Mouse (Mus musculus) forebrain, embryonic 16.5 days (tissue): ENCODE measurements around the gene Wasf2. TPM values are rescaled to one million over a fixed set of nuclear protein-coding genes. Genes with fewer than 3 reads are reported as not detected.

Experiments
- ATAC-seq: fragments of 200-750 bp; cut with Nextera tagmentation; 2 replicates; pipeline ENCODE4 v1.8.0; 2017; ENCODE audit warnings: mild to moderate bottlenecking, moderate library complexity
- H3K27ac ChIP-seq: fragments of 300-500 bp; sonication (generic); 2 replicates; pipeline ENCODE4 v1.5.1; 2014; ENCODE audit warnings: low read length, control low read depth
- H3K27me3 ChIP-seq: fragments of 300-500 bp; sonication (generic); replicated peaks from 2 replicates; pipeline ENCODE4 v1.6.1; 2014; ENCODE audit warnings: low read length; ENCODE audit not compliant: control insufficient read depth, insufficient read depth
- H3K36me3 ChIP-seq: fragments of 300-500 bp; sonication (generic); 2 replicates; pipeline ENCODE4 v1.6.1; 2014; ENCODE audit not compliant: control insufficient read depth, insufficient read depth
- H3K4me1 ChIP-seq: fragments of 300-500 bp; sonication (generic); replicated peaks from 2 replicates; pipeline ENCODE4 v1.6.1; 2014; ENCODE audit warnings: low read length; ENCODE audit not compliant: control insufficient read depth, insufficient read depth
- H3K4me2 ChIP-seq: fragments of 300-500 bp; sonication (generic); 2 replicates; pipeline ENCODE4 v1.6.1; 2014; ENCODE audit warnings: mild to moderate bottlenecking, low read length, control low read depth
- H3K4me3 ChIP-seq: fragments of 300-500 bp; sonication (generic); replicated peaks from 2 replicates; pipeline ENCODE4 v1.5.1; 2014; ENCODE audit warnings: mild to moderate bottlenecking, low read length, control low read depth
- H3K9ac ChIP-seq: fragments of 300-500 bp; sonication (generic); replicated peaks from 2 replicates; pipeline ENCODE4 v1.6.1; 2014; ENCODE audit warnings: low read depth, low read length, control low read depth
- H3K9me3 ChIP-seq: fragments of 300-500 bp; sonication (generic); 2 replicates; pipeline ENCODE4 v1.6.1; 2016; ENCODE audit warnings: low read length; ENCODE audit not compliant: control insufficient read depth
- WGBS: fragments of 180-500 bp; shearing (Covaris S2); extraction: QIAGEN DNeasy Blood & Tissue Kit; methylation state at CpG from one replicate; pipeline ENCODE4 v1.1.7; 2014; 5-methylcytosine and 5-hydroxymethylcytosine counted together
- polyA plus RNA-seq: library from polyadenylated mRNA; unstranded; fragments of >200 nt; fragmentation: Nextera tagmentation; extraction: Ambion mirVana; gene quantifications from 2 replicates; pipeline ENCODE4 v1.2.1, GENCODE M21; 2015

The Wasf2 gene
- polyA plus RNA-seq, 1 experiment from 2014 or later: 27.0 TPM

- Histone ChIP-seq H3K4me2 (no peak overlapping the region), H3K27ac (no peak overlapping the region), H3K36me3 (no peaks in the 10 kb centered on the region), H3K27me3 (no peaks in the 10 kb centered on the region), H3K9ac (no peak overlapping the region), H3K9me3 (peaks cover 4% of the 10 kb centered on the region), H3K4me3 (no peak overlapping the region), H3K4me1 (peaks cover 17% of the 10 kb centered on the region)
- WGBS: 90% methylated on average over 6 of the region's 6 CpGs
- ATAC-seq: no peak
Measured at GRCm38 (mm10) chr4:133119579-133119978, 10.7 kb upstream of the Wasf2 start.

GRCm38 (mm10) chr4:133120833-133121321 is 9.4 kb upstream of the Wasf2 start:
- Histone ChIP-seq H3K36me3 (no peaks in the 10 kb centered on the region), H3K4me3 (no peak overlapping the region), H3K9me3 (peaks cover 4% of the 10 kb centered on the region), H3K4me1 (peaks cover 17% of the 10 kb centered on the region), H3K4me2 (no peak overlapping the region), H3K27ac (peak overlapping the region; percentile 47), H3K9ac (no peak overlapping the region), H3K27me3 (no peaks in the 10 kb centered on the region)
- WGBS: 10% methylated on average over 9 of the region's 11 CpGs
- peak; percentile 51; the same call in 1 of the 2 replicates for ATAC-seq

- H3K27ac ChIP-seq: no peak overlapping the region
- 33% methylated on average over 1 of the region's 1 CpGs for WGBS
- no peak for ATAC-seq
- peaks cover 4% of the 10 kb centered on the region for H3K9me3 ChIP-seq
- H3K36me3 ChIP-seq: no peaks in the 10 kb centered on the region
- H3K4me1 ChIP-seq: peaks cover 17% of the 10 kb centered on the region
- H3K4me3 ChIP-seq: no peak overlapping the region
- no peaks in the 10 kb centered on the region for H3K27me3 ChIP-seq
- H3K4me2 ChIP-seq: no peak overlapping the region
- H3K9ac ChIP-seq: no peak overlapping the region
Measured at GRCm38 (mm10) chr4:133121416-133121815, 8.9 kb upstream of the Wasf2 start.

DNA sequence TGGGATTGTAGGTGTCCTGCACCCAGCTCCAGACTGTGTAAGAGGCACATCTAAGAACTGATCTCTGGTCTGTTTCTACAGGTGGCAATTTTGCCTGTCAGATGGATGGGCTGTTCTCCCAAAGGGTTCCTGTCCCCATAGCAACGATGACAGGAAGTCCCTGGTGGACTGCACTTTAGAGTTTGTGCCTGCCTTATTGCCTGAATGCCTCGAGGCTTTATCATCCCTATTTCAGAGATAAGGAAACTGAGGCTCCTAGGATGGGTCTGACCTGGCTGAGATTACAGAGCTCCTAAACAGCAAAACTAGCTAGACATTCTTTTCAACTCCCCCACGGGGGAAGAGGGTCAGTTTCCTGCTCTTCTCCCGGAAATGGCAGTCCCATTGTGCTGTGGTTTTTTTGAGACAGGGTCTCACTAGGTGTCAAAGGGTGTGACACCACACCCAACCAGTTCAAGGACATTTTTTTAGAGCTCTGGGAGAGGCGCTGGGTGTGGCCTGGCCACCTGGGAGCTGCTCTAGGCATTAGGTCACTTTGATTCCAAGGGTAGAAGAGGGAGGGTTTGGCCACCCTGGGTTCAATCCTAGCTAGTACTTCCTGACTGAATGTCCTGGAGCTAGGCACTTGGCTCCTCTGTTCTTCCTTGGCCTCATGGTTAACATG is 8.2 kb upstream of the Wasf2 start:
- no peak overlapping the region for H3K27ac ChIP-seq
- no peak overlapping the region for H3K4me2 ChIP-seq
- no peak for ATAC-seq
- no peaks in the 10 kb centered on the region for H3K36me3 ChIP-seq
- H3K9ac ChIP-seq: no peak overlapping the region
- H3K27me3 ChIP-seq: no peaks in the 10 kb centered on the region
- WGBS: 70% methylated on average over 5 of the region's 5 CpGs
- no peak overlapping the region for H3K4me3 ChIP-seq
- H3K9me3 ChIP-seq: peaks cover 4% of the 10 kb centered on the region
- H3K4me1 ChIP-seq: peaks cover 16% of the 10 kb centered on the region

DNA sequence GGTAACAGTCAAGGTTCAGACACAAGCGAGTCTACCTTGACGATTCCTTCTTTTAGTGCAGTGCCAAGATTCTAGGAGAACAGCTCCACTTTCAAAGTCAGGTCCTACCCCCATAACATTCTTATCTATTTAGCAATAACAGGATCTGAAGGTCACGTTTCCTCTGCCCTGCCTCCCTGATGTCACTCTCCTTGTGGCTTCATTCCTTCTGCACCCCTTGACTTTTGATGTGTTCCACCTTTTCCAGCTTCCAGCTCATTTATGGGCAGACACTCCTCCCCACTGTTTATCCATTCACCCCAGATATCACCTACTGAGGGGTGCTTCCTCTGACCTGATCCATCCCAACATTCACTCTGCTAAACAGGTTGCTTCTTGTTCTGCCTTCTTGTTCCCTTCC is 3.2 kb upstream of the Wasf2 start:
- Histone ChIP-seq H3K9me3 (peaks cover 4% of the 10 kb centered on the region), H3K27me3 (no peaks in the 10 kb centered on the region), H3K36me3 (no peaks in the 10 kb centered on the region), H3K4me1 (peaks cover 19% of the 10 kb centered on the region), H3K9ac (no peak overlapping the region), H3K4me3 (no peak overlapping the region), H3K4me2 (no peak overlapping the region), H3K27ac (no peak overlapping the region)
- no peak for ATAC-seq
- WGBS: 80% methylated on average over 3 of the region's 3 CpGs

DNA sequence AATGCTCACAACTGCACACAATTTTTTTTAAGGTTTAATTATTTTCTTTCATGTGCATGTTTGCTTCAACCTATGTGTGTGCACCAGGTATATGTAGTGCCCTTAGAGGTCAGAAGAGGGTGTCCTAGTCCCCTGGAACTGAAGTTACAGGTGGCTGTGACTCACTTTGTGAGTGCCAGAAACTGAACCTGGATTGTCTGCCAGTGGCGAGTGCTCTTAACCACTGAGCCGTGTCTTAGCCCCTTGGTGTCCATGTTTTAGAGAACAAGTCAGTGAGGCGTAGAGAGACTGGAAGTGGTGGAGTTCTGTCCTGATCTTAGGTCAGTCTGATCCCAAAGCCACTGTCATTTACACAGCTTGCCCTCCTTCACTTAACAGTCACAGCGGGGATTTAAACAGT is 2.4 kb upstream of the Wasf2 start:
- Histone ChIP-seq H3K27ac (no peak overlapping the region), H3K36me3 (no peaks in the 10 kb centered on the region), H3K27me3 (no peaks in the 10 kb centered on the region), H3K4me2 (no peak overlapping the region), H3K4me1 (peaks cover 23% of the 10 kb centered on the region), H3K9ac (no peak overlapping the region), H3K9me3 (peaks cover 4% of the 10 kb centered on the region), H3K4me3 (no peak overlapping the region)
- no peak for ATAC-seq
- 83% methylated on average over 4 of the region's 4 CpGs for WGBS

GRCm38 (mm10) chr4:133129391-133129790 is 914 bp upstream of the Wasf2 start:
- H3K4me3 ChIP-seq: peak overlapping the region; percentile 84
- 29% methylated on average over 11 of the region's 11 CpGs for WGBS
- no peaks in the 10 kb centered on the region for H3K9me3 ChIP-seq
- H3K4me1 ChIP-seq: peaks cover 23% of the 10 kb centered on the region
- ATAC-seq: no peak
- peak overlapping the region; percentile 80 for H3K4me2 ChIP-seq
- no peaks in the 10 kb centered on the region for H3K27me3 ChIP-seq
- H3K9ac ChIP-seq: peak overlapping the region; percentile 49
- no peaks in the 10 kb centered on the region for H3K36me3 ChIP-seq
- peak overlapping the region; percentile 30; the same call in 1 of the 2 replicates for H3K27ac ChIP-seq

- Histone ChIP-seq H3K27ac (peak overlapping the region; percentile 49), H3K36me3 (0 out of 2 replicates have a peak, but pooled peaks cover 3% of the 10 kb centered on the region), H3K27me3 (no peaks in the 10 kb centered on the region), H3K9me3 (no peaks in the 10 kb centered on the region), H3K4me1 (peaks cover 23% of the 10 kb centered on the region), H3K4me2 (peak overlapping the region; percentile 91), H3K4me3 (peak overlapping the region; percentile 84), H3K9ac (peak overlapping the region; percentile 77)
- WGBS: 4% methylated on average over 17 of the region's 17 CpGs
- ATAC-seq: no peak
Measured at GRCm38 (mm10) chr4:133130890-133131741, 811 bp downstream of the Wasf2 start.

DNA sequence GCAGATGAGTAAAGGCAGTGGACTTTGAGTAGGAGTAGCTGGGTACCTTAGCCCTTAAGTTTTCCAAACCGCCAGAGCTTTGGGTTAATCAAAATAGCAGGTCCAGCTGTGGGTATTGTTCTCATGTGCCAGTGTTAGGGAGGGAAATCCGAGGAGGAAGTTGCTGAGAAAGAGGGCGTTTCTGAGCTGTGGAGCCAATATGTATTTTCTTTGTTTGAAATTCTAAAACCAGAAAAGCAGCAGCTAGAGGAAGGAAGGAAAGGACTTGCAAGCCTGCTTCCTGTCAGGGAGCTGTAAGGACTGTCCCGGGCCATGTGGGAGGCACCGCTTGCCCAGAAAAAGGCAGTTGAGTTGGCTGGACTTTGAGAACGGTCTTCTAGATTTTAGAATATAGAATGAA is 1.7 kb downstream of the Wasf2 start:
- ATAC-seq: no peak
- Histone ChIP-seq H3K9me3 (no peaks in the 10 kb centered on the region), H3K4me2 (peak overlapping the region; percentile 91), H3K9ac (0 out of 2 replicates have a peak overlapping the region, but pooled peaks have one; percentile 15), H3K4me3 (peak overlapping the region; percentile 84), H3K27me3 (no peaks in the 10 kb centered on the region), H3K36me3 (0 out of 2 replicates have a peak, but pooled peaks cover 3% of the 10 kb centered on the region), H3K27ac (no peak overlapping the region), H3K4me1 (peaks cover 23% of the 10 kb centered on the region)
- 31% methylated on average over 6 of the region's 6 CpGs for WGBS
